Mouse (Mus musculus) liver, embryonic 14.5 days (tissue): ENCODE measurements around the gene Cbfb.

ENCODE experiments used
- CTCF ChIP-seq: IDR thresholded peaks from 2 replicates; pipeline ENCODE4 v1.5.1; 2016; ENCODE audit warnings: antibody characterized with exemption, low read depth, control low read depth
- EP300 ChIP-seq: IDR thresholded peaks from 2 replicates; pipeline ENCODE4 v1.6.1; 2016; ENCODE audit warnings: antibody characterized with exemption, low read depth

DNA sequence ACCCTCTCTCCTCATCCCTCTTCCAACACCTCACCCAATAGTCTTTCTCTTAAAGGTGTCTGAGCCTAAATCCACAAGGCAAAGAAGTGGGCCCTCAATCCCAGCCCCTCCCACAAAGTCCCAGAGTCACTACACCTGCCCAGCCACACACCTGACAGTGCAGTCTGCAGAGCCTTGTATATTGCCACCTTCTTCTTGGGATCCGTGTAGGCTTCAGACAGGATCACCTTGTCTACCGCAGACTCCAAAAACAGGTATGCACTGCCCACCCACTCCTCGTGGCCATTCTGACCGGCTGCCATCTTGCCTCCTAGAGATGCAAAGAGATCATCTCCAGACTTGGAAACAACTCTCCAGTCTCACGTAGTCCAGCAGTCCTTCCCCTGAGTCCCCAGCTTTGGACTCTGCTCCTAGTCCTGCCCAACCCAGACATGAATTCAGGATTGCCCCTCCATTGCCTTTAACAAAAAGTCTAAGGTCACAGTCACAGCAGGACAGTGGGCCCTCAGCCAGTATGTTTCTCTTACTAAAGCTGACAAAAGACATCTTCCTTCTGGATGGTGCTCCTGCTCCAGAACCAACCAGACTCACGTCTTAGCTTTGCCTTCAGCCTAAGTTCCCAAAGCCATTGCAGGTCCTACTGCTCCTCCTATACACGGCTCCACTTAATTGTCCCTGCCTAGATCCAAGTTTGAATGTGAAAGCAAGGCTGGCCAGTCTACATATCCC is 90.1 kb downstream of the Cbfb start:
- TF ChIP-seq CTCF, result no peak
- no peak for TF ChIP-seq EP300
